Mouse (Mus musculus) forebrain, embryonic 15.5 days (tissue): ENCODE measurements around the gene Gpc6. TPM values are rescaled to one million over a fixed set of nuclear protein-coding genes. Genes with fewer than 3 reads are reported as not detected.

Experiments
- ATAC-seq: fragments of 200-750 bp; cut with Nextera tagmentation; replicated peaks from 2 replicates; pipeline ENCODE4 v1.8.0; 2017; ENCODE audit warnings: mild to moderate bottlenecking, moderate TSS enrichment, moderate library complexity
- H3K27ac ChIP-seq: fragments of 300-500 bp; sonication (generic); replicated peaks from 2 replicates; pipeline ENCODE4 v1.5.1; 2015; ENCODE audit warnings: mild to moderate bottlenecking, inconsistent platforms
- H3K27me3 ChIP-seq: fragments of 300-500 bp; sonication (generic); 2 replicates; pipeline ENCODE4 v1.6.1; 2015; ENCODE audit warnings: inconsistent platforms
- H3K36me3 ChIP-seq: fragments of 300-500 bp; sonication (generic); 2 replicates; pipeline ENCODE4 v1.6.1; 2015; ENCODE audit warnings: mild to moderate bottlenecking, inconsistent platforms
- H3K4me1 ChIP-seq: fragments of 300-500 bp; sonication (generic); 2 replicates; pipeline ENCODE4 v1.6.1; 2015; ENCODE audit warnings: inconsistent platforms
- H3K4me2 ChIP-seq: fragments of 300-500 bp; sonication (generic); replicated peaks from 2 replicates; pipeline ENCODE4 v1.6.1; 2015; ENCODE audit warnings: mild to moderate bottlenecking, inconsistent platforms
- H3K4me3 ChIP-seq: fragments of 300-500 bp; sonication (generic); 2 replicates; pipeline ENCODE4 v1.5.1; 2015; ENCODE audit warnings: mild to moderate bottlenecking, inconsistent platforms
- H3K9ac ChIP-seq: fragments of 300-500 bp; sonication (generic); replicated peaks from 2 replicates; pipeline ENCODE4 v1.6.1; 2015; ENCODE audit warnings: mild to moderate bottlenecking, inconsistent platforms
- H3K9me3 ChIP-seq: fragments of 300-500 bp; sonication (generic); 2 replicates; pipeline ENCODE4 v1.6.1; 2016; ENCODE audit warnings: inconsistent platforms
- WGBS: fragments of 180-500 bp; shearing (Covaris S2); methylation state at CpG from one replicate; pipeline ENCODE4 v1.1.7; 2015; ENCODE audit warnings: mixed read lengths; 5-methylcytosine and 5-hydroxymethylcytosine counted together
- polyA plus RNA-seq: library from polyadenylated mRNA; unstranded; fragments of >200 nt; fragmentation: Nextera tagmentation; extraction: Ambion mirVana; gene quantifications from 2 replicates; pipeline ENCODE4 v1.2.1, GENCODE M21; 2015

The Gpc6 gene
- polyA plus RNA-seq, 1 experiment from 2014 or later = 18.3 TPM

- Histone ChIP-seq H3K4me3 (peak overlapping the region; percentile 26), H3K27me3 (no peaks in the 10 kb centered on the region), H3K9ac (peak overlapping the region; percentile 19; the same call in 1 of the 2 replicates), H3K27ac (peak overlapping the region; percentile 67), H3K36me3 (no peaks in the 10 kb centered on the region), H3K4me2 (peak overlapping the region; percentile 30), H3K4me1 (peaks cover 18% of the 10 kb centered on the region), H3K9me3 (no peaks in the 10 kb centered on the region)
- ATAC-seq = peak; percentile 47
- WGBS = 56% methylated on average over 16 of the region's 16 CpGs
Observed at GRCm38 (mm10) chr14:117895539-117895912, 970.4 kb downstream of the Gpc6 start.

- Histone ChIP-seq H3K27ac (no peak overlapping the region), H3K9ac (no peak overlapping the region), H3K4me2 (no peak overlapping the region), H3K9me3 (no peaks in the 10 kb centered on the region), H3K4me3 (no peak overlapping the region), H3K27me3 (no peaks in the 10 kb centered on the region), H3K4me1 (peaks cover 12% of the 10 kb centered on the region), H3K36me3 (no peaks in the 10 kb centered on the region)
- ATAC-seq = no peak
- WGBS = 93% methylated on average over 9 of the region's 9 CpGs
Observed at GRCm38 (mm10) chr14:117904300-117904699, 979.2 kb downstream of the Gpc6 start.

GRCm38 (mm10) chr14:117905701-117906100, 980.6 kb downstream of the Gpc6 start:
- no peaks in the 10 kb centered on the region for H3K27me3 ChIP-seq
- no peak overlapping the region for H3K9ac ChIP-seq
- ATAC-seq = no peak
- H3K4me3 ChIP-seq = no peak overlapping the region
- H3K27ac ChIP-seq = no peak overlapping the region
- no peaks in the 10 kb centered on the region for H3K36me3 ChIP-seq
- H3K9me3 ChIP-seq = no peaks in the 10 kb centered on the region
- H3K4me1 ChIP-seq = peaks cover 12% of the 10 kb centered on the region
- WGBS = 16% methylated on average over 10 of the region's 10 CpGs
- no peak overlapping the region for H3K4me2 ChIP-seq

GRCm38 (mm10) chr14:117906361-117906760, 981.2 kb downstream of the Gpc6 start:
- Histone ChIP-seq H3K36me3 (no peaks in the 10 kb centered on the region), H3K4me1 (peaks cover 12% of the 10 kb centered on the region), H3K4me2 (no peak overlapping the region), H3K4me3 (no peak overlapping the region), H3K9me3 (no peaks in the 10 kb centered on the region), H3K27me3 (no peaks in the 10 kb centered on the region), H3K27ac (no peak overlapping the region), H3K9ac (no peak overlapping the region)
- 36% methylated on average over 5 of the region's 5 CpGs for WGBS
- ATAC-seq = no peak; the same call in 1 of the 2 replicates

- Histone ChIP-seq H3K36me3 (no peaks in the 10 kb centered on the region), H3K4me1 (peaks cover 12% of the 10 kb centered on the region), H3K9ac (no peak overlapping the region), H3K4me3 (no peak overlapping the region), H3K27ac (no peak overlapping the region), H3K4me2 (no peak overlapping the region), H3K9me3 (no peaks in the 10 kb centered on the region), H3K27me3 (no peaks in the 10 kb centered on the region)
- ATAC-seq = no peak
- WGBS = 84% methylated on average over 8 of the region's 8 CpGs
Observed at GRCm38 (mm10) chr14:117908231-117908920, 983.3 kb downstream of the Gpc6 start.

- Histone ChIP-seq H3K27ac (no peak overlapping the region), H3K9me3 (no peaks in the 10 kb centered on the region), H3K9ac (no peak overlapping the region), H3K36me3 (no peaks in the 10 kb centered on the region), H3K4me1 (peaks cover 12% of the 10 kb centered on the region), H3K27me3 (no peaks in the 10 kb centered on the region), H3K4me2 (no peak overlapping the region), H3K4me3 (no peak overlapping the region)
- ATAC-seq = no peak
- WGBS = 90% methylated on average over 4 of the region's 4 CpGs
Observed at GRCm38 (mm10) chr14:117909046-117909445, 983.9 kb downstream of the Gpc6 start.

- no peak overlapping the region for H3K4me2 ChIP-seq
- 10% methylated on average over 7 of the region's 7 CpGs for WGBS
- H3K4me3 ChIP-seq = no peak overlapping the region
- H3K4me1 ChIP-seq = peaks cover 11% of the 10 kb centered on the region
- H3K36me3 ChIP-seq = no peaks in the 10 kb centered on the region
- H3K9ac ChIP-seq = no peak overlapping the region
- H3K27me3 ChIP-seq = no peaks in the 10 kb centered on the region
- ATAC-seq = no peak
- H3K9me3 ChIP-seq = no peaks in the 10 kb centered on the region
- no peak overlapping the region for H3K27ac ChIP-seq
Observed at GRCm38 (mm10) chr14:117910323-117910722, 985.2 kb downstream of the Gpc6 start.

- no peak for ATAC-seq
- Histone ChIP-seq H3K9me3 (no peaks in the 10 kb centered on the region), H3K36me3 (no peaks in the 10 kb centered on the region), H3K4me2 (no peak overlapping the region), H3K4me3 (no peak overlapping the region), H3K27me3 (no peaks in the 10 kb centered on the region), H3K4me1 (no peaks in the 10 kb centered on the region), H3K27ac (no peak overlapping the region), H3K9ac (no peak overlapping the region)
- WGBS = 92% methylated on average over 10 of the region's 10 CpGs
Observed at GRCm38 (mm10) chr14:117912624-117913270, 987.6 kb downstream of the Gpc6 start.

- no peak for ATAC-seq
- Histone ChIP-seq H3K27ac (no peak overlapping the region), H3K36me3 (no peaks in the 10 kb centered on the region), H3K9me3 (no peaks in the 10 kb centered on the region), H3K27me3 (no peaks in the 10 kb centered on the region), H3K4me1 (no peaks in the 10 kb centered on the region), H3K9ac (no peak overlapping the region), H3K4me2 (no peak overlapping the region), H3K4me3 (no peak overlapping the region)
- WGBS = 87% methylated on average over 8 of the region's 8 CpGs
Observed at GRCm38 (mm10) chr14:117916577-117916976, 991.5 kb downstream of the Gpc6 start.

- no peak overlapping the region for H3K27ac ChIP-seq
- H3K4me3 ChIP-seq = no peak overlapping the region
- no peak for ATAC-seq
- WGBS = 83% methylated on average over 10 of the region's 10 CpGs
- no peaks in the 10 kb centered on the region for H3K36me3 ChIP-seq
- H3K4me2 ChIP-seq = no peak overlapping the region
- no peaks in the 10 kb centered on the region for H3K27me3 ChIP-seq
- H3K9me3 ChIP-seq = no peaks in the 10 kb centered on the region
- H3K4me1 ChIP-seq = no peaks in the 10 kb centered on the region
- no peak overlapping the region for H3K9ac ChIP-seq
Observed at GRCm38 (mm10) chr14:117918724-117919123, 993.6 kb downstream of the Gpc6 start.

GRCm38 (mm10) chr14:117919612-117920011, 994.5 kb downstream of the Gpc6 start:
- ATAC-seq = no peak
- no peaks in the 10 kb centered on the region for H3K36me3 ChIP-seq
- H3K27me3 ChIP-seq = no peaks in the 10 kb centered on the region
- WGBS = 98% methylated on average over 5 of the region's 5 CpGs
- no peak overlapping the region for H3K27ac ChIP-seq
- no peak overlapping the region for H3K4me3 ChIP-seq
- no peaks in the 10 kb centered on the region for H3K9me3 ChIP-seq
- no peak overlapping the region for H3K9ac ChIP-seq
- H3K4me2 ChIP-seq = no peak overlapping the region
- no peaks in the 10 kb centered on the region for H3K4me1 ChIP-seq

- Histone ChIP-seq H3K4me3 (no peak overlapping the region), H3K36me3 (no peaks in the 10 kb centered on the region), H3K27me3 (no peaks in the 10 kb centered on the region), H3K27ac (no peak overlapping the region), H3K4me1 (no peaks in the 10 kb centered on the region), H3K9me3 (no peaks in the 10 kb centered on the region), H3K4me2 (no peak overlapping the region), H3K9ac (no peak overlapping the region)
- ATAC-seq = no peak
- whole genome bisulfite sequencing = 77% methylated on average over 18 of the region's 18 CpGs
Observed at GRCm38 (mm10) chr14:117921393-117922014, 996.4 kb downstream of the Gpc6 start.
